Mouse (Mus musculus): ENCODE data around the gene Myh6. TPM values are rescaled to one million over a fixed set of nuclear protein-coding genes. Genes with fewer than 3 reads are reported as not detected.
"Not testable (repeated sequence)": the region's sequence is repeated elsewhere in the genome, so short reads cannot be mapped to it uniquely, and the experiment has no call there.

Gene Myh6
- polyA plus RNA-seq, 1 experiment from 2014 or later: 1.6 TPM

- Histone ChIP-seq H3K4me2 (no peak overlapping the region), H3K4me3 (no peak overlapping the region), H3K9ac (no peak overlapping the region), H3K4me1 (no peaks in the 10 kb centered on the region), H3K36me3 (replicated peaks) (no peaks in the 10 kb centered on the region), H3K27ac (no peak overlapping the region), H3K27me3 (replicated peaks) (no peaks in the 10 kb centered on the region), H3K9me3 (no peaks in the 10 kb centered on the region)
- no peak for ATAC-seq (replicated peaks)
- WGBS: 88% methylated on average over 9 of the region's 9 CpGs
Observed at GRCm38 (mm10) chr14:54948781-54949180, 17.9 kb downstream of the Myh6 start.

- not testable (repeated sequence) for H3K9ac ChIP-seq; H3K9me3 ChIP-seq; H3K4me3 ChIP-seq; H3K36me3 ChIP-seq (replicated peaks); H3K4me1 ChIP-seq; H3K27ac ChIP-seq; H3K4me2 ChIP-seq; ATAC-seq (replicated peaks); H3K27me3 ChIP-seq (replicated peaks)
- 87% methylated on average over 11 of the region's 11 CpGs for WGBS
Observed at GRCm38 (mm10) chr14:54947008-54947407, 19.7 kb downstream of the Myh6 start.

- Histone ChIP-seq H3K4me1 (no peaks in the 10 kb centered on the region), H3K4me3 (no peak overlapping the region), H3K27me3 (replicated peaks) (no peaks in the 10 kb centered on the region), H3K9me3 (no peaks in the 10 kb centered on the region), H3K36me3 (replicated peaks) (no peaks in the 10 kb centered on the region), H3K4me2 (no peak overlapping the region), H3K27ac (no peak overlapping the region), H3K9ac (no peak overlapping the region)
- WGBS: 84% methylated on average over 19 of the region's 19 CpGs
- no peak for ATAC-seq (replicated peaks)
Observed at GRCm38 (mm10) chr14:54945975-54946704, 20.6 kb downstream of the Myh6 start.

GRCm38 (mm10) chr14:54944939-54945338 is 21.8 kb downstream of the Myh6 start:
- Histone ChIP-seq H3K9me3 (no peaks in the 10 kb centered on the region), H3K4me3 (no peak overlapping the region), H3K27ac (no peak overlapping the region), H3K27me3 (replicated peaks) (no peaks in the 10 kb centered on the region), H3K4me1 (no peaks in the 10 kb centered on the region), H3K36me3 (replicated peaks) (no peaks in the 10 kb centered on the region), H3K4me2 (no peak overlapping the region), H3K9ac (no peak overlapping the region)
- WGBS: 68% methylated on average over 2 of the region's 2 CpGs
- ATAC-seq (replicated peaks): no peak

- Histone ChIP-seq H3K36me3 (replicated peaks) (no peaks in the 10 kb centered on the region), H3K4me1 (no peaks in the 10 kb centered on the region), H3K4me2 (no peak overlapping the region), H3K9ac (no peak overlapping the region), H3K27ac (no peak overlapping the region), H3K4me3 (no peak overlapping the region), H3K27me3 (replicated peaks) (no peaks in the 10 kb centered on the region), H3K9me3 (no peaks in the 10 kb centered on the region)
- 96% methylated on average over 7 of the region's 7 CpGs for WGBS
- ATAC-seq (replicated peaks): no peak
Observed at GRCm38 (mm10) chr14:54943971-54944370, 22.8 kb downstream of the Myh6 start.

- ATAC-seq (replicated peaks): no peak
- Histone ChIP-seq H3K27ac (no peak overlapping the region), H3K9me3 (no peaks in the 10 kb centered on the region), H3K4me2 (no peak overlapping the region), H3K4me1 (no peaks in the 10 kb centered on the region), H3K27me3 (replicated peaks) (no peaks in the 10 kb centered on the region), H3K9ac (no peak overlapping the region), H3K36me3 (replicated peaks) (no peaks in the 10 kb centered on the region), H3K4me3 (no peak overlapping the region)
- 91% methylated on average over 8 of the region's 8 CpGs for WGBS
Observed at GRCm38 (mm10) chr14:54942479-54942878, 24.2 kb downstream of the Myh6 start.

GRCm38 (mm10) chr14:54941024-54941978 is 25.4 kb downstream of the Myh6 start:
- no peak overlapping the region for H3K4me2 ChIP-seq
- H3K27me3 ChIP-seq (replicated peaks): no peaks in the 10 kb centered on the region
- no peaks in the 10 kb centered on the region for H3K9me3 ChIP-seq
- no peak overlapping the region for H3K27ac ChIP-seq
- no peaks in the 10 kb centered on the region for H3K36me3 ChIP-seq (replicated peaks)
- no peak overlapping the region for H3K9ac ChIP-seq
- peaks cover 3% of the 10 kb centered on the region; the same call in 1 of the 2 replicates for H3K4me1 ChIP-seq
- H3K4me3 ChIP-seq: no peak overlapping the region
- 68% methylated on average over 13 of the region's 13 CpGs for WGBS
- ATAC-seq (replicated peaks): no peak

- H3K27ac ChIP-seq: no peak overlapping the region
- no peak overlapping the region for H3K4me2 ChIP-seq
- H3K27me3 ChIP-seq (replicated peaks): no peaks in the 10 kb centered on the region
- no peaks in the 10 kb centered on the region for H3K9me3 ChIP-seq
- ATAC-seq (replicated peaks): no peak
- WGBS: 79% methylated on average over 3 of the region's 3 CpGs
- peaks cover 7% of the 10 kb centered on the region; the same call in 1 of the 2 replicates for H3K4me1 ChIP-seq
- H3K36me3 ChIP-seq (replicated peaks): no peaks in the 10 kb centered on the region
- no peak overlapping the region for H3K4me3 ChIP-seq
- no peak overlapping the region for H3K9ac ChIP-seq
Observed at GRCm38 (mm10) chr14:54940176-54940530, 26.6 kb downstream of the Myh6 start.

- H3K9me3 ChIP-seq: no peaks in the 10 kb centered on the region
- ATAC-seq (replicated peaks): no peak
- H3K27me3 ChIP-seq (replicated peaks): no peaks in the 10 kb centered on the region
- H3K36me3 ChIP-seq (replicated peaks): no peaks in the 10 kb centered on the region
- H3K9ac ChIP-seq: no peak overlapping the region
- H3K4me1 ChIP-seq: peaks cover 7% of the 10 kb centered on the region; the same call in 1 of the 2 replicates
- no peak overlapping the region for H3K4me2 ChIP-seq
- no peak overlapping the region for H3K27ac ChIP-seq
- H3K4me3 ChIP-seq: no peak overlapping the region
- 56% methylated on average over 12 of the region's 12 CpGs for WGBS
Observed at GRCm38 (mm10) chr14:54939434-54940175, 27.1 kb downstream of the Myh6 start.

GRCm38 (mm10) chr14:54938431-54939219 is 28.1 kb downstream of the Myh6 start:
- Histone ChIP-seq H3K27me3 (replicated peaks) (no peaks in the 10 kb centered on the region), H3K36me3 (replicated peaks) (no peaks in the 10 kb centered on the region), H3K27ac (no peak overlapping the region), H3K4me3 (no peak overlapping the region), H3K9me3 (no peaks in the 10 kb centered on the region), H3K9ac (no peak overlapping the region), H3K4me1 (peaks cover 7% of the 10 kb centered on the region; the same call in 1 of the 2 replicates), H3K4me2 (no peak overlapping the region)
- ATAC-seq (replicated peaks): no peak
- WGBS: 83% methylated on average over 15 of the region's 15 CpGs

- H3K27me3 ChIP-seq (replicated peaks): no peaks in the 10 kb centered on the region
- H3K36me3 ChIP-seq (replicated peaks): no peaks in the 10 kb centered on the region
- H3K4me3 ChIP-seq: no peak overlapping the region
- WGBS: 93% methylated on average over 16 of the region's 16 CpGs
- no peak for ATAC-seq (replicated peaks)
- no peak overlapping the region for H3K9ac ChIP-seq
- H3K4me2 ChIP-seq: no peak overlapping the region
- H3K27ac ChIP-seq: no peak overlapping the region
- H3K4me1 ChIP-seq: peaks cover 7% of the 10 kb centered on the region; the same call in 1 of the 2 replicates
- H3K9me3 ChIP-seq: no peaks in the 10 kb centered on the region
Observed at GRCm38 (mm10) chr14:54937361-54938182, 29.2 kb downstream of the Myh6 start.

Measured in midbrain, embryonic 15.5 days (tissue).